Mouse (Mus musculus) kidney, adult 2 months (tissue): ENCODE measurements around the gene Ckap4.

Experiments used
- CTCF ChIP-seq: fragments of 200-500 bp; conservative IDR thresholded peaks from 2 replicates; pipeline ENCODE4 v1.5.1; 2011; ENCODE audit warnings: low read depth, mild to moderate bottlenecking, control low read depth, low read length, moderate library complexity, mixed read lengths; ENCODE audit not compliant: insufficient read depth, insufficient read length
- POLR2A ChIP-seq: fragments of 200-500 bp; IDR thresholded peaks from one replicate; pipeline ENCODE4 v1.6.1; 2011; ENCODE audit warnings: low read depth, low read length, control low read depth

GRCm38 (mm10) chr10:84577071-84577727, 43.3 kb upstream of the Ckap4 start:
- TF ChIP-seq CTCF (no peak), POLR2A (no peak)
